Mouse (Mus musculus): Measurements from ENCODE around the gene Cspg4. TPM values are rescaled to one million over a fixed set of nuclear protein-coding genes. Genes with fewer than 3 reads are reported as not detected.

Cspg4 gene
- polyA plus RNA-seq, 1 experiment from 2014 or later, result 32.5 TPM

GRCm38 (mm10) chr9:56843679-56844188 is 21.1 kb upstream of the Cspg4 start:
- Histone ChIP-seq H3K4me3 (no peak overlapping the region), H3K4me2 (no peak overlapping the region), H3K36me3 (no peaks in the 10 kb centered on the region), H3K9ac (0 out of 2 replicates have a peak overlapping the region, but pooled peaks have one; percentile 12), H3K9me3 (replicated peaks) (no peaks in the 10 kb centered on the region), H3K27me3 (replicated peaks) (peaks cover 20% of the 10 kb centered on the region), H3K27ac (ENCODE audit: poor library complexity, severe bottlenecking) (no peak overlapping the region), H3K4me1 (replicated peaks) (peaks cover 18% of the 10 kb centered on the region)
- no peak for ATAC-seq (ENCODE audit: insufficient number of reproducible peaks, low FRiP score)
- WGBS, result 35% methylated on average over 7 of the region's 7 CpGs

DNA sequence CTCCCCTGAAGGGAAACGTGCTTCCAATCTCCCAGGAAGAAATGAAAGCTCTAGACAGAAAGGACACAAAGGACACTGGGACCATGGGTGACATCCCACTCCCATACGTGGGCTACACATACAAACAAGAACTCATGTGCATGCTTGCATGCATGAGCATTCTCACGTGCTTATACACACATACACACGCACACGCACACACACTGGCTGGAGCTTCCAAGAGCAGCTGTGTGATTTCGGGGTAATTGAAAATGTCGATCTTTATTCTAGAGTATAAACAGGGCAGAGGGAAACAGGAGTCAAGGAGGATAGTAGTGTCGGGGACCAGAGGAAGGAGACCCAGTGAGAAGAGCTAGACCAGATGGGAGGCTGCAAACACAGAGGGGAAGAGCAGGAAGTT is 20.2 kb upstream of the Cspg4 start:
- no peaks in the 10 kb centered on the region for H3K9me3 ChIP-seq (replicated peaks)
- H3K4me1 ChIP-seq (replicated peaks), result peaks cover 15% of the 10 kb centered on the region
- ATAC-seq (ENCODE audit: insufficient number of reproducible peaks, low FRiP score), result no peak
- WGBS, result 73% methylated on average over 8 of the region's 8 CpGs
- H3K9ac ChIP-seq, result no peak overlapping the region
- H3K27ac ChIP-seq (ENCODE audit: poor library complexity, severe bottlenecking), result no peak overlapping the region
- H3K27me3 ChIP-seq (replicated peaks), result peaks cover 17% of the 10 kb centered on the region
- no peak overlapping the region for H3K4me3 ChIP-seq
- H3K4me2 ChIP-seq, result no peak overlapping the region
- H3K36me3 ChIP-seq, result no peaks in the 10 kb centered on the region

- no peak overlapping the region for H3K4me2 ChIP-seq
- no peak overlapping the region for H3K4me3 ChIP-seq
- H3K27me3 ChIP-seq (replicated peaks), result peaks cover 14% of the 10 kb centered on the region
- peak; percentile 3; the same call in 1 of the 2 replicates for ATAC-seq (ENCODE audit: insufficient number of reproducible peaks, low FRiP score)
- WGBS, result 15% methylated on average over 3 of the region's 3 CpGs
- H3K27ac ChIP-seq (ENCODE audit: poor library complexity, severe bottlenecking), result no peak overlapping the region
- H3K36me3 ChIP-seq, result no peaks in the 10 kb centered on the region
- no peaks in the 10 kb centered on the region for H3K9me3 ChIP-seq (replicated peaks)
- no peak overlapping the region for H3K9ac ChIP-seq
- H3K4me1 ChIP-seq (replicated peaks), result peaks cover 27% of the 10 kb centered on the region
Measured at GRCm38 (mm10) chr9:56847523-56847922, 17.3 kb upstream of the Cspg4 start.

- Histone ChIP-seq H3K36me3 (no peaks in the 10 kb centered on the region), H3K27ac (ENCODE audit: poor library complexity, severe bottlenecking) (no peak overlapping the region), H3K27me3 (replicated peaks) (no peaks in the 10 kb centered on the region), H3K4me3 (no peak overlapping the region), H3K9ac (no peak overlapping the region; the same call in 1 of the 2 replicates), H3K4me2 (no peak overlapping the region), H3K4me1 (replicated peaks) (peaks cover 37% of the 10 kb centered on the region), H3K9me3 (replicated peaks) (no peaks in the 10 kb centered on the region)
- no peak for ATAC-seq (ENCODE audit: insufficient number of reproducible peaks, low FRiP score)
- WGBS, result 66% methylated on average over 14 of the region's 14 CpGs
Measured at GRCm38 (mm10) chr9:56850128-56850904, 14.5 kb upstream of the Cspg4 start.

GRCm38 (mm10) chr9:56850905-56851252 is 14.0 kb upstream of the Cspg4 start:
- no peak overlapping the region for H3K4me3 ChIP-seq
- H3K4me2 ChIP-seq, result no peak overlapping the region
- no peak for ATAC-seq (ENCODE audit: insufficient number of reproducible peaks, low FRiP score)
- no peaks in the 10 kb centered on the region for H3K36me3 ChIP-seq
- H3K9me3 ChIP-seq (replicated peaks), result no peaks in the 10 kb centered on the region
- H3K27me3 ChIP-seq (replicated peaks), result no peaks in the 10 kb centered on the region
- H3K9ac ChIP-seq, result no peak overlapping the region
- H3K27ac ChIP-seq (ENCODE audit: poor library complexity, severe bottlenecking), result 0 out of 2 replicates have a peak overlapping the region, but pooled peaks have one; percentile 73
- H3K4me1 ChIP-seq (replicated peaks), result peaks cover 37% of the 10 kb centered on the region
- 65% methylated on average over 4 of the region's 4 CpGs for WGBS

- 22% methylated on average over 11 of the region's 11 CpGs for WGBS
- peak; percentile 82 for ATAC-seq (ENCODE audit: insufficient number of reproducible peaks, low FRiP score)
- peak overlapping the region; percentile 73 for H3K27ac ChIP-seq (ENCODE audit: poor library complexity, severe bottlenecking)
- H3K9ac ChIP-seq, result peak overlapping the region; percentile 61
- H3K36me3 ChIP-seq, result no peaks in the 10 kb centered on the region
- H3K9me3 ChIP-seq (replicated peaks), result no peaks in the 10 kb centered on the region
- peak overlapping the region; percentile 43 for H3K4me2 ChIP-seq
- H3K4me1 ChIP-seq (replicated peaks), result peaks cover 37% of the 10 kb centered on the region
- H3K4me3 ChIP-seq, result no peak overlapping the region
- no peaks in the 10 kb centered on the region for H3K27me3 ChIP-seq (replicated peaks)
Measured at GRCm38 (mm10) chr9:56851778-56852177, 13.1 kb upstream of the Cspg4 start.

DNA sequence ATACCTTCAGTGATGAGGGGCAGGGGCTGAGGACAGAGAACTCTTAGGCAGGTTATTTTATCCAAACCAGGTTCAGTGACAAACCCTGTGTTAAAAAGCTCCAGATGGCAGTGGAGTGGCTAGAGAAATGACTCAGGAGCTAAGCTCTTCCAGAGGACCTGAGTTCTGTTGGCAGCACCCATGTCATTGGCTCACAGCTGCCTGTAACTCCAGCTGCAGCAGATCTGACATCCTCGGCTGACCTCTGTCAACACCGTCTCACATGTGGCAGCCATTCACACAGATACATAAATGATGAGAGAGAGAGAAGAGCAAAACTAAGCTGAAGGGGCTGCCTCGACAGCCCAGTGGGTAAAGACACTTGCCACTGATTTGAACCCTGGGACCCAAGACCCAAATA is 7.4 kb upstream of the Cspg4 start:
- Histone ChIP-seq H3K36me3 (no peaks in the 10 kb centered on the region), H3K27ac (ENCODE audit: poor library complexity, severe bottlenecking) (no peak overlapping the region), H3K4me1 (replicated peaks) (peaks cover 30% of the 10 kb centered on the region), H3K4me2 (no peak overlapping the region), H3K27me3 (replicated peaks) (peaks cover 6% of the 10 kb centered on the region; the same call in 1 of the 2 replicates), H3K9ac (no peak overlapping the region), H3K9me3 (replicated peaks) (no peaks in the 10 kb centered on the region), H3K4me3 (no peak overlapping the region)
- ATAC-seq (ENCODE audit: insufficient number of reproducible peaks, low FRiP score), result no peak
- WGBS, result 41% methylated on average over 3 of the region's 3 CpGs

DNA sequence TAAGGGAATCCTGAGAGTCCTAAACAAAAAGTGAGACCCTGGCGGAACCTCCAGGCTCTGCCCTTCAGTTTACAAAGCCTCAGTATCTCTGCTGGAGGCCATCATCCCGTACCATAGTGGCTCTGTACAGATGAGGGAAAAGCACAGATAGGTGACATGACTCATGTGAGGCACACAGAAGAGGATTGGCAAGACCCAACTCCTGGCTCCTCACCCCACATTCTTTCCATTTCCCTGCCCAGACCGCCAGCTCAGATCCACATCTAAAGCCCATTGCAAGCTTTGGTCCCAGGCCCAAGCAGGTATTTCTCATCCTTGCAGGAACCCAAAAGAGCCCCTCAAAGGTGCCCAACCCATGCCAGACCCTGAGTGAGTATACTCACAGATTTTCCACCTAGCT is 4.8 kb upstream of the Cspg4 start:
- ATAC-seq (ENCODE audit: insufficient number of reproducible peaks, low FRiP score), result no peak
- Histone ChIP-seq H3K9me3 (replicated peaks) (no peaks in the 10 kb centered on the region), H3K27ac (ENCODE audit: poor library complexity, severe bottlenecking) (no peak overlapping the region), H3K4me1 (replicated peaks) (peaks cover 32% of the 10 kb centered on the region), H3K4me3 (no peak overlapping the region), H3K36me3 (no peaks in the 10 kb centered on the region), H3K27me3 (replicated peaks) (peaks cover 6% of the 10 kb centered on the region; the same call in 1 of the 2 replicates), H3K9ac (no peak overlapping the region), H3K4me2 (no peak overlapping the region)
- WGBS, result 38% methylated on average over 3 of the region's 3 CpGs

DNA sequence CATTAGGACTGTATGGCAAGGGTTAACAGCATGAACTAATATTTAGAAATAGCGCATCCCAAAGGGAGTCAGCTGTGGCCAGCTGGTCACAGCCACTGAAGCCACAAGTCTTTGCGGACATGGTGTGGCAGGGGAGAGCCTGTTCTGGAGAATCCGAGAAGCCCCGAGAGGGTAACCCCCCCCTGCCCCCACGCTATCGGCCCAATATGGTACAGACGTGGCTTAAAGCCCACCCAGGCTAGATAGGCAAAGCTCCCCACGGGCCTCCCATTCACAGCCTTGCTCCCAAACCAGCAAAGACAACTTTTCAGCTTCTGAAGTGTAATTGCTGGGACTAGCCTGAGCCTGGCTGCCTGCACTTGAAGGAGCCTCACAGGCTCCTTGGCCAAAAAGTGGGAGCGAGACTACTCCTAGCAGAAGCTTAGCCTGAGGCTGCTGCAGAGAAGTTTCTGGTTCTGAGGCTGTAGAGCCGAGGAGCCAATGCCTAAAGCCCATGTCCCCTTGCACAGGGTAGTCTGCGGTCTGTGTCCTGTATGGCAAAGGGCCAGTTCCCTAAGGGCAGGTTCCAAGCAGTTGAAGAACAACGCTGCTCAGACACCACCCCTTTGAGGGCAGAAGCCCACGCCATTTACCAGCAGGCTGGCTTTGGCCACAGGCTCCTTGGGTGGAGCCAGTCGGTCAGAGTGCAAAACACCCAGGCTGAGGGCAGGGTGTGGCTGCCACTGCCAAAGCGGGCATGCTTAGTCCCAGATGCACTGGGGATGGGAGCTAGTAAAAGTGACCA is 4.2 kb upstream of the Cspg4 start:
- H3K27me3 ChIP-seq (replicated peaks), result peaks cover 6% of the 10 kb centered on the region; the same call in 1 of the 2 replicates
- no peak overlapping the region for H3K9ac ChIP-seq
- H3K4me1 ChIP-seq (replicated peaks), result peaks cover 37% of the 10 kb centered on the region
- no peaks in the 10 kb centered on the region for H3K36me3 ChIP-seq
- H3K4me2 ChIP-seq, result no peak overlapping the region
- H3K27ac ChIP-seq (ENCODE audit: poor library complexity, severe bottlenecking), result no peak overlapping the region
- H3K9me3 ChIP-seq (replicated peaks), result no peaks in the 10 kb centered on the region
- WGBS, result 62% methylated on average over 15 of the region's 15 CpGs
- no peak overlapping the region for H3K4me3 ChIP-seq
- ATAC-seq (ENCODE audit: insufficient number of reproducible peaks, low FRiP score), result no peak

DNA sequence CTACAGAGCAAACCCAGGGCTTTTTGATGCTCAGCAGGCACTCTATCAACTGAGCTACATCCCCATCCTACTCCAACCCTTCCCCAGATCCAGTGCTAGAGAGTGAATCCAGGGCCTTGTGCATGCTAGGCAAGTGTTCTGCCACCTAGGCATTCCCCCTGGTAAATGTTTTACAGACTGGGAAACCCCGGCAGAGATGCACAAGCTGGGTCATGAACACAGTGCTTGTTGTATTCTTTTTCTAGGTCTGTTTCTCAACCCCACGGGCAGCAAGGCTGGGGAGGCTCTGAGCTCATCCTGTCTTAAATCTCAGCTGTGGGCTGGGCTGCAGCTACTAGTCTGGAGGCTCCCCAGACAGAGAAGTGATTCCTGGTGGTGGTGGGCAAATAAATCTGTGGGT is 2.0 kb upstream of the Cspg4 start:
- Histone ChIP-seq H3K4me3 (no peak overlapping the region), H3K27ac (ENCODE audit: poor library complexity, severe bottlenecking) (no peak overlapping the region), H3K36me3 (no peaks in the 10 kb centered on the region), H3K27me3 (replicated peaks) (peaks cover 6% of the 10 kb centered on the region; the same call in 1 of the 2 replicates), H3K9ac (no peak overlapping the region), H3K9me3 (replicated peaks) (no peaks in the 10 kb centered on the region), H3K4me2 (no peak overlapping the region), H3K4me1 (replicated peaks) (peaks cover 56% of the 10 kb centered on the region)
- no peak for ATAC-seq (ENCODE audit: insufficient number of reproducible peaks, low FRiP score)
- WGBS, result 67% methylated on average over 2 of the region's 2 CpGs

- Histone ChIP-seq H3K27me3 (replicated peaks) (no peaks in the 10 kb centered on the region; the same call in 1 of the 2 replicates), H3K4me3 (peak within 1 kb of the TSS; percentile 68), H3K4me2 (peak within 1 kb of the TSS; percentile 77), H3K9ac (peak within 1 kb of the TSS; percentile 87), H3K36me3 (no peaks in the 10 kb centered on the region), H3K9me3 (replicated peaks) (no peaks in the 10 kb centered on the region), H3K4me1 (replicated peaks) (peaks cover 70% of the 10 kb centered on the region), H3K27ac (ENCODE audit: poor library complexity, severe bottlenecking) (peak within 1 kb of the TSS; percentile 91)
- 9% methylated on average over 3 of the region's 3 CpGs for WGBS
- no peak for ATAC-seq (ENCODE audit: insufficient number of reproducible peaks, low FRiP score)
Measured at GRCm38 (mm10) chr9:56864216-56864729, 560 bp upstream of the Cspg4 start, which contains the start of gene Odf3l1. Odf3l1 (minus strand) TSS chr9:56864679.
